Mouse (Mus musculus) erythroblast, adult 5-6 weeks (primary cell): ENCODE results near the gene Nkx6-2. TPM values are rescaled to one million over a fixed set of nuclear protein-coding genes. Genes with fewer than 3 reads are reported as not detected.

Experiments used
- ATAC-seq: replicated peaks from 2 replicates; pipeline ENCODE4 v1.8.0; 2016; ENCODE audit warnings: moderate number of reproducible peaks, mild to moderate bottlenecking, moderate TSS enrichment, inconsistent platforms; ENCODE audit not compliant: poor library complexity, low FRiP score, severe bottlenecking
- total RNA-seq, 2 experiments: library from RNA; stranded (forward) in 1 of 2; stranded (reverse) in 1 of 2; fragments of 150-400 nt in 1 of 2; fragments of 200-764, 138-1000 nt in 1 of 2; gene quantifications; 2 replicates each; pipeline versions ENCODE4 v1.2.3 to v1.2.4; 2015 to 2017; ENCODE audit warnings: low replicate concordance in 2 of 2

The Nkx6-2 gene
- total RNA-seq, 2 experiments from 2014 or later: not detected

GRCm38 (mm10) chr7:139572665-139573064, 9.9 kb downstream of the Nkx6-2 start:
- ATAC-seq: no peak

GRCm38 (mm10) chr7:139570788-139571187, 11.8 kb downstream of the Nkx6-2 start:
- ATAC-seq: no peak

GRCm38 (mm10) chr7:139566533-139566932, 16.1 kb downstream of the Nkx6-2 start:
- no peak for ATAC-seq

- no peak for ATAC-seq
Observed at GRCm38 (mm10) chr7:139565998-139566397, 16.6 kb downstream of the Nkx6-2 start.

DNA sequence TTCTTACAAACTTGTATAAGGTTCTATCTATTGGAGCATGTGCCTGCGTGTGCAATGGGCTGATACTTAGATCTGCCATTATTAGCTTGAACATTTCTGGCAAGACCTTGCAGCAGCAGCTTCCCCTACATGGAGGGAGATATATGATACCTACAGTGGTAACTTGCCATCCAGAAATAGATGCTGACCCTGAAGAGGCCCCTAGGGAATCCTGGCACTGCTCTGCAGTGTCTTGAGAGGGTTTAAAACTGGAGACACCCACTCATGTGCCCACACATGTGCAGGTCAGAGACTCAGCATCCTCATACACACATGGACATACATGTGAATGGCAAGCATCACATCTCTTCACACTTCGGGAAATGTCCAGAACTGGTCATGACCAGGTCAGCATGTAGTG, 18.4 kb downstream of the Nkx6-2 start:
- ATAC-seq: no peak

DNA sequence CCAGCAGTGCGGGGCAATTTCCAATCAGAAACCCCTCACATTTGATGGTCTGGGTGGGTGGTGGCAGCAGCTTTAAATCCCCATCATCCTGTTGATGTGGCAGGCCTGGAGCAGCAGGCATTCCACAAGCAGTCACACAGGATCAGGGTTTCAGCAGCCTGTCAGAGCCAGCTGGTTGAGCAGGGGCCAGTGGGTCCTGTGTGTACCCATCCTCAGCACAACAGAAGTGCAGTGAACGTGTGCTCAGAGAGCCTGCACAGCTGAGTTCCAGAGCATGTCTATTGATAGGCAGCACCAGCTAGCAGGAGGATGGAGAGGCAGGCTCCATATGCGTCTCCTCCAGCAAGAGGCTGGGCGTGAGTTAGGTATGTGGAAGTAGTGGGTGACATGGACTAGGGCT, 19.2 kb downstream of the Nkx6-2 start:
- no peak for ATAC-seq

DNA sequence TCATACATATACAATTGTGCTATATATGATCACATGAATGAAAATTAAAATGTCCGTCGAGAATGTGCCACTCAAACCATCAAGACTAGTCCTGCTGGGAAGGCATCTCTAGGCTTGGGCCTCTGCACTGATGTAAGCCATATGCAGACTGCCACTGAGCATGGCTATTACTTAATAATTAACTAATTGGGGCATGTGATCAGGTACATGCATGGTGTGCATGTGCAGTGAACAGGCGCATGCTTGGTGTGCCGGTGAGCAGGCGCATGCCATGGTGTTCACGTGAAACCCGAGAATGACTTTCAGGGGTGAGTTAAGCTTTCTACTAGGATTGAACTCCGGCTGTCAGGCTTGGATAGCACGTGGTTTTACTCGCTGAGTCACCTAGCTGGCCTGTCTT, 22.9 kb downstream of the Nkx6-2 start:
- no peak for ATAC-seq

- no peak for ATAC-seq
Observed at GRCm38 (mm10) chr7:139556746-139557526, 25.7 kb downstream of the Nkx6-2 start.

GRCm38 (mm10) chr7:139556331-139556730, 26.3 kb downstream of the Nkx6-2 start:
- ATAC-seq: no peak

- no peak for ATAC-seq
Observed at GRCm38 (mm10) chr7:139551519-139551918, 31.1 kb downstream of the Nkx6-2 start.

GRCm38 (mm10) chr7:139550086-139550783, 32.4 kb downstream of the Nkx6-2 start:
- ATAC-seq: no peak

DNA sequence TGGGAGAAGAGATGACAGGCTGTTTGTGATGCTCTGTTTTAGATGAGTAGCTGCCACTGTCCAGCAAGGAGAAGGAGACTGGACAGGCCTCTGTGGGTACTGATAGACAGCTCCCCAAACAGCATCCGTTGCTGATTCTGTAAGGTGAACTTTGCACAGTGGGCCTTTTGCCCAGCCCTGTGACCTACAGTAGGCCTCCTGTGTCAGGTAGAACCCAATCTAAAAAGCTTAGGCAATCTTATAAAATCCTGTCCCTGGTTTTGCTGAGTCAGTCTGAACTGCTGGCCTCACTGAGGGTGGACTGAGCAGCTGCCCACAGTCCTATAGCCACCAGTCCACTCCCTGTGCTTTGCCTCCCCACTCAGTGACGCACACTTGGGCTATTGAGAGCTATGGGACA, 35.3 kb downstream of the Nkx6-2 start:
- no peak for ATAC-seq

GRCm38 (mm10) chr7:139544706-139545625, 37.6 kb downstream of the Nkx6-2 start:
- ATAC-seq: no peak

DNA sequence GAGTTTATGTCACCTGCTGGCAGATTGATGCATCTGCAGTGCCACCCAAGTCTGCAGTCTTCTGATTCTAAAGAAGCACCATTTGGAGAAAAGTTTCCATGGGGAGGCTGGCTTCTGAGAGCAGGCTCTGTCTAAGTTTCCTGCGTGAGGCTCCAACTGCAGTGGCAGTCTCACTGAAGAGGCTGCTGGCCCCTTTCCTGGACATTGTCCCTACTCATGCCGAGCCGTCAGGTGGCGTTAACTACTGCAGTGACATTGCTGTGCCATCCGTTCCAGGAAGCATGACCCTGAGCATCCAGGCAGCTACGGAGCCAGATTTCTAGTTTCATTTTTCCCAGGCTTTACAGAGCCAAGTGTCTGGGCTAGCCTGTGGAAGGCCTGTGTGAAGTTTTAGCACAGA, 41.2 kb downstream of the Nkx6-2 start:
- ATAC-seq: no peak

DNA sequence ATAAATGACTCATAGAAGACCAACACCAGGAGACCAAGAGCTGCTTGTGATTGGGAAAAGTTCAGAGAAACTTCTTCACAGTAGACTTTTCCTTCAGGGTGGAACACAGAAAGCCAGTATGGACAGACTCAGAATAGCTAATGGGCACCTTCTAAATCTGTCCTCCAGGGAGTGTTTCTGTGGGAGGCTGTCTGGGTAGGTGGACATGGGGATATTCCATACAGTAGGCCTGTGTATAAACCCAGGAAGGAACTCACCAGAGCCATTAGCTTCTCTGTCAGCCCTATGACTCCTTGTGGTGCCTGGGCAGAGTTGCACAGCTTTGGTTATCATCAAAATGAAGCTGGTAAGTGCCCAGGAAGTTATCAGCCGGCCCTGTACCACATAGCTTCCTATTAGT, 42.0 kb downstream of the Nkx6-2 start:
- ATAC-seq: no peak

- no peak for ATAC-seq
Observed at GRCm38 (mm10) chr7:139538541-139538940, 44.1 kb downstream of the Nkx6-2 start.

DNA sequence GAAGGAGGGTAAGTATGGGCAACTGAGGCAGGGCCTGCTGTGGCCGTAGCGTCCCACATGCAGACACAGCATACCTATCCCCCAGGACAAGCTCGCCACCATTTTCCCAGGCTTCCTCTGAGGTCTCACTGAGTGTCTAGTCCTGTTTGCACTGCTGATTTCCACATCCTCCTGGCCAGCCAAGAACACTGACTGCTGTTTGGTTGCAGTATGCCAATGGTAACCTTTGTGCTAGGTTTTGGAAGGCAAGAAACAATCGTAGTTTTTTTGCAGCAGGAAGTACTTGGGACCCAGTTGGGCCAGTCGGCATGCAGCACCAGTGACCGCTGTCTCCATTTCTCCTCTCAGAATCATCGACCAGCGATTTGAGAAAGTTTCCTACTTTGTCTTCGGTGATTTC, 44.8 kb downstream of the Nkx6-2 start:
- no peak for ATAC-seq

- no peak for ATAC-seq
Observed at GRCm38 (mm10) chr7:139536831-139537230, 45.8 kb downstream of the Nkx6-2 start.

DNA sequence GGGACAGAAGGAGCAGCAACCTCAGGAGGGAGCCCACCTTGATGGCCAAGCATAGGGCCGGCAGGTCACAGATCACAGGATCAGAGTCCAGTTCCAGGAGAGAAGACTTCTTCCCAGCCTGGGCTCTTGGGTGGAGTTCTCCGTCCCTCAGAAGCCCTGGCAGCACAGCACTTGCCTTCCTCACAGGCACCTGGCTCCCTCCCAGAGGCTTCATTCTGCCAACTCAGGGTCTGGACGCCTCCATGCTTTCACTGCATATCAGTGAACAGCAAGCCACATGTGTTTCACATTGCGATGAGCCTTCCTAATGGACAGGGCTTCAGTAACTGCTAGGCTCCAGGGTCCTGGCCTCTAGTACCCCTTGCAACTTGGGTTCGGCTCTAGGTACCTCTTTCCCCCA, 46.3 kb downstream of the Nkx6-2 start:
- no peak for ATAC-seq

DNA sequence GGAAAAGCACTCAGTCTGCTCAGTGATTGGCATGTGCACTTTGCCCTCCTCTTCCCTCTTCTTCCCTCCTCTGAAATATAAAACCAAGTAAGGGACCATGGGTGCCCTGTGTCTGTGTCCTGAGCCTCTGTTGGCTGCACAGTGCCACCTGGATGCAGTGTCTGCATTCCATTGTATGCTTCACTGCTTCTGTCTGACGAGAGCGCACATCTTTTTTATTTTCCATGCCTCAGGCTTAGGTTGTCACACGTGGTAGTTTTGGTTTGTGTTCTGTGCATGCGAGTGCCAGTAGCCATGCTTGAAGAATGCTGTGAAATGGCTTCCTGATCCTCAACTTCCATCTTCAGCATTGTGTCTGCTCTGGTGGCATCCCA, 51.2 kb downstream of the Nkx6-2 start:
- no peak for ATAC-seq
